Mouse (Mus musculus) heart, postnatal 0 days (tissue): ENCODE data around the gene Zfhx3. TPM values are rescaled to one million over a fixed set of nuclear protein-coding genes. Genes with fewer than 3 reads are reported as not detected.

Experiments used
- ATAC-seq: fragments of 200-750 bp; cut with Nextera tagmentation; 2 replicates; pipeline ENCODE4 v1.8.0; 2017; ENCODE audit warnings: low read depth, moderate number of reproducible peaks, moderate library complexity; ENCODE audit not compliant: insufficient read depth
- DNase-seq: peaks from one replicate; pipeline ENCODE4 v3.0.0-alpha.2; 2016; ENCODE audit warnings: low spot score
- H3K27ac ChIP-seq: fragments of 300-500 bp; sonication (generic); 2 replicates; pipeline ENCODE4 v1.5.1; 2014; ENCODE audit warnings: low read depth, mild to moderate bottlenecking
- H3K27me3 ChIP-seq: fragments of 300-500 bp; sonication (generic); 2 replicates; pipeline ENCODE4 v1.6.1; 2014; ENCODE audit warnings: low read length, mixed read lengths; ENCODE audit not compliant: control insufficient read depth, insufficient read depth
- H3K36me3 ChIP-seq: fragments of 300-500 bp; sonication (generic); replicated peaks from 2 replicates; pipeline ENCODE4 v1.6.1; 2014; ENCODE audit warnings: low read length, mixed read lengths; ENCODE audit not compliant: control insufficient read depth, insufficient read depth
- H3K4me1 ChIP-seq: fragments of 300-500 bp; sonication (generic); 2 replicates; pipeline ENCODE4 v1.6.1; 2014; ENCODE audit warnings: antibody characterized with exemption; ENCODE audit not compliant: control insufficient read depth, insufficient read depth
- H3K4me2 ChIP-seq: fragments of 300-500 bp; sonication (generic); 2 replicates; pipeline ENCODE4 v1.6.1; 2014; ENCODE audit warnings: low read depth, mild to moderate bottlenecking, low read length, moderate library complexity
- H3K4me3 ChIP-seq: fragments of 300-500 bp; sonication (generic); 2 replicates; pipeline ENCODE4 v1.5.1; 2014; ENCODE audit warnings: low read depth, low read length
- H3K9ac ChIP-seq: fragments of 300-500 bp; sonication (generic); replicated peaks from 2 replicates; pipeline ENCODE4 v1.6.1; 2014; ENCODE audit warnings: low read depth, low read length, mixed read lengths
- H3K9me3 ChIP-seq: fragments of 300-500 bp; sonication (generic); replicated peaks from 2 replicates; pipeline ENCODE4 v1.6.1; 2016; ENCODE audit warnings: low read length; ENCODE audit not compliant: control insufficient read depth
- CTCF ChIP-seq: IDR thresholded peaks from 2 replicates; pipeline ENCODE4 v1.5.1; 2016; ENCODE audit warnings: antibody characterized with exemption, control low read depth, low read depth
- EP300 ChIP-seq: IDR thresholded peaks from 2 replicates; pipeline ENCODE4 v1.6.1; 2016; ENCODE audit warnings: antibody characterized with exemption, low read depth
- WGBS: fragments of 180-500 bp; shearing (Covaris S2); extraction: QIAGEN DNeasy Blood & Tissue Kit; methylation state at CpG from one replicate; pipeline ENCODE4 v1.1.7; 2014; 5-methylcytosine and 5-hydroxymethylcytosine counted together
- polyA plus RNA-seq: library from polyadenylated mRNA; unstranded; fragments of >200 nt; fragmentation: Nextera tagmentation; extraction: Ambion mirVana; gene quantifications from 2 replicates; pipeline ENCODE4 v1.2.1, GENCODE M21; 2015
- total RNA-seq: library from RNA; depleted of rRNA; stranded (reverse); fragments of >200 nt; gene quantifications from 2 replicates; pipeline ENCODE4 v1.2.3, GENCODE M21; 2014; ENCODE audit warnings: low replicate concordance

Gene Zfhx3
- total and polyA plus RNA-seq, 2 experiments from 2014 or later: 2.0 to 2.5 TPM

DNA sequence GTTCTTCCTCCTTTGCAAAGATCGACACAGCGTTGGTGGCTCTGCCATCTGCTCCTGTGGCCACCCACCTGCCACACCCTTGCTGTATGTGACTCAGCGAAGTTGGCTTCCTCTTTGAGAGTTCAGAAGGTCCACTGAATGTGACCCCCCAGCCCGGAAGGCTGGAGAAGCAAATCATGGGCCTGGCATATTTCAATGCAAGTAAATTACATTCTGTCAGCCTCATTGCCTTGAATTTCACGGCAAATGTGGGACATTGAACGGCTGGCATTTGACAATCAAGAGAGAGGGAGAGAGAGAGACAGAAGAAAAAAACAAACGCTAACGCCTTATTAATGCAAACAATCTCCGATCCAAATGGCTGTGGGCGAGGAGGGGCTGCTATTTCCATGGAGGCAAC lies 38.2 kb downstream of the Zfhx3 start:
- Histone ChIP-seq H3K9me3 (no peaks in the 10 kb centered on the region), H3K4me2 (no peak overlapping the region), H3K4me1 (no peaks in the 10 kb centered on the region), H3K36me3 (no peaks in the 10 kb centered on the region), H3K27ac (no peak overlapping the region), H3K27me3 (no peaks in the 10 kb centered on the region), H3K9ac (no peak overlapping the region), H3K4me3 (no peak overlapping the region)
- TF ChIP-seq CTCF (no peak), EP300 (no peak)
- DNase-seq (no peak), ATAC-seq (no peak)
- WGBS: 60% methylated on average over 10 of the region's 10 CpGs

DNA sequence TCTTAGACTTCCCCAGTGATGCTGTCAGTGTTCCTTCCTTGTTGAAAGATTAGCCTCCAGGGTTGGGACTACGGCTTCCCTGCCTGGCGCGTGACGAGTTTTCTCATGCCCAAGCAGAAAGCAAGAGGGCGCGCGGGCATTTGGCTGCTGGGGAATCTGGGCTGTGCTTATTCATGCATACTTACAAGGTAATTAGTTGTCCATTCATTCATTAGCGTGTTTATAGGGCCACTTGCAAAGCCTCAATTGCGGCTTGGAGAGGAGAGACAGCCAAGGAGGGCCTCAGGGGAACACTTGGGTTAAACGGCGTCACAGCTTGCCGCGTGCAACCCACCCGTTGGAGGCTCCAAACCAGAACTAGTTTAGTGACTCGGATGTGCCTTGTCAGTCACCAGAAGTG lies 44.2 kb downstream of the Zfhx3 start:
- 79% methylated on average over 15 of the region's 15 CpGs for WGBS
- Histone ChIP-seq H3K4me3 (no peak overlapping the region), H3K27ac (no peak overlapping the region), H3K9me3 (no peaks in the 10 kb centered on the region), H3K4me1 (no peaks in the 10 kb centered on the region), H3K36me3 (no peaks in the 10 kb centered on the region), H3K27me3 (no peaks in the 10 kb centered on the region), H3K9ac (no peak overlapping the region), H3K4me2 (no peak overlapping the region)
- DNase-seq (no peak), ATAC-seq (no peak)
- no peak for TF ChIP-seq EP300
- no peak for TF ChIP-seq CTCF

DNA sequence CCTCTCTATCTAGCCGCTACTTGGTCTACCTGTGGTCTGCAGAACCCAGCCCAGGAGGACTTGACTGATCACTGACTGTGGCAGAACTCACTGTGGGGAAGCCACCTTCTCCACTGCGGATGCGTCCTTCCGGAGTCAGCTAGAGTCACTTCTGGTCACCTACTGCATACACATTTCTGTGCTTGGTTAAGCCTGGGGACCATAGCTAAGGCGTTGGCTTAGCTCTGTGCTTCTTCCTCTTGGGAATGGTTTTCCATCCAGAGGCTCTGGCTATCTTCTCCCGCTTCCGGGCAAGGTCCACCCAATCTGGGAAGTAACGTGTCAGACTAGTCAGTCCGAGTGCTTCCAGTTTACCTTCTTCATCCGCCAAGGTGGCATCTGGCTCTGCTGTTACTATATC lies 56.4 kb downstream of the Zfhx3 start:
- Histone ChIP-seq H3K4me3 (no peak overlapping the region), H3K9me3 (no peaks in the 10 kb centered on the region), H3K36me3 (no peaks in the 10 kb centered on the region), H3K4me1 (no peaks in the 10 kb centered on the region), H3K27ac (no peak overlapping the region), H3K9ac (no peak overlapping the region), H3K27me3 (no peaks in the 10 kb centered on the region), H3K4me2 (no peak overlapping the region)
- no peak for DNase-seq
- ATAC-seq: no peak
- WGBS: 51% methylated on average over 10 of the region's 10 CpGs
- TF ChIP-seq CTCF (no peak), EP300 (no peak)

DNA sequence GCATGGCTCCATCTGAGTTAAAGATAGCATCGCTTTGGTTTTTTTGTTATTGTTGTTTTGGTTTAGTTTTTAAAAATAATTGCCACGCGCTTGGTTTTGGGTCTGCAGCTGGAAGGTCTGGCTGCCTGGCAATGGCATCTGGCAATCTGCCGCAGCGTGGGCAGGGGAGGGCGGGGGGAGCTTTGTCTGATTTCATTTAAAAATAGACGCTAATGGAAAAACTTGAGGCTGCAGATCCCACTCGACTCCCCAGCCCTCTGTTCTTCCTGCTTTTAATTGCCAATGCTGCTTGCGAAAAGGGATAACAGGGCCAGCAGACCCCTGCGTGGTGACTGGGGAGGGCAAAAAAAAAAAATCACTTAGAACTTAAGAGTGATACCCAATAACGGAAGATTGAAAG lies 69.1 kb downstream of the Zfhx3 start:
- Histone ChIP-seq H3K4me1 (no peaks in the 10 kb centered on the region), H3K36me3 (no peaks in the 10 kb centered on the region), H3K27ac (no peak overlapping the region), H3K4me2 (no peak overlapping the region), H3K9me3 (no peaks in the 10 kb centered on the region), H3K9ac (no peak overlapping the region), H3K27me3 (no peaks in the 10 kb centered on the region), H3K4me3 (no peak overlapping the region)
- DNase-seq (no peak), ATAC-seq (no peak)
- WGBS: 49% methylated on average over 11 of the region's 11 CpGs
- TF ChIP-seq EP300: no peak
- TF ChIP-seq CTCF: no peak

DNA sequence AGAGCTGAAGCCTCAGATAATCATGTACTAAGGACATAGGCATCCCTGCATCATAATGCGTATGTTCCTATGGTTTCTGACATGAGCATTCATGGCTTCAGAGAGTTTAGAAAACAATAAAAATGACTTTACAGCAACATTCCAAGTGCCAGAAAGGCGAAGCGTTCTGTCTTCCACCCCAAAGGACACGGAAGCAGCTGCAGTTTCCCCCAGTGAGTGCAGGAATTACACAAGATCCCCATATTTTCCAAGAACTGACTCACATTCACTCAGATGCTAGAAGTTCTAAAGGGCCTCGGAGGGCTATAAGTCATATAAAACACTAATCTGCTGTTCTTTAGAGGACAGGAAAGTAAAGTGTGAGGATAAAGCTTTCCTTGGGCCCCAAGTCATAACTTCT lies 75.3 kb downstream of the Zfhx3 start:
- 80% methylated on average over 5 of the region's 5 CpGs for WGBS
- H3K9ac ChIP-seq: no peak overlapping the region
- no peak for ATAC-seq
- no peak for DNase-seq
- H3K4me3 ChIP-seq: no peak overlapping the region
- H3K27me3 ChIP-seq: no peaks in the 10 kb centered on the region
- H3K4me2 ChIP-seq: no peak overlapping the region
- no peaks in the 10 kb centered on the region for H3K36me3 ChIP-seq
- H3K4me1 ChIP-seq: no peaks in the 10 kb centered on the region
- TF ChIP-seq EP300 (no peak), CTCF (no peak)
- H3K27ac ChIP-seq: no peak overlapping the region
- no peaks in the 10 kb centered on the region for H3K9me3 ChIP-seq

DNA sequence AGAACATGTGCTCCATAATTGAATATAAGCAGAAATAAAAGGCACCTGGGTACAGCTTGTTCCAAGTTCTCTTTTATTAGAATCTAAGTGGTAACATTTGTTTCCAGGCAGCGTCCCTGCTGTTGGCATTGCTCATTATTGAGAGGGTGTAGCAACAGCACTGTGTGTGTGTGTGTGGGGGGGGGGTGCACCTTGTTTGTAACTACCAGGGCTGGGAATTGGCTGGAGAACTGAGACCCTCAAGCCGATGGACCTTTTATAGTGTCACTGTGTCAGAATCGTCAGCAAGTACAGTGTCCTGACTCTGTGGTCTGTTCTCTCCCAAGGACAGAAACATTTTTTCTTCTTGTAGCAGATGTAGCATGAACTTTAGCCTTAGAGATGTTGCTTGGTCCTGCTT lies 77.2 kb downstream of the Zfhx3 start:
- no peaks in the 10 kb centered on the region for H3K4me1 ChIP-seq
- H3K27ac ChIP-seq: no peak overlapping the region
- H3K36me3 ChIP-seq: no peaks in the 10 kb centered on the region
- H3K27me3 ChIP-seq: no peaks in the 10 kb centered on the region
- H3K4me2 ChIP-seq: no peak overlapping the region
- WGBS: 72% methylated on average over 3 of the region's 3 CpGs
- ATAC-seq (no peak), DNase-seq (no peak)
- no peaks in the 10 kb centered on the region for H3K9me3 ChIP-seq
- TF ChIP-seq EP300 (no peak), CTCF (no peak)
- H3K4me3 ChIP-seq: no peak overlapping the region
- H3K9ac ChIP-seq: no peak overlapping the region
